ENCODE assay signal across 9 mouse cellular contexts in genomic region chr14:76819690-76820089, GRCm38 (mm10).
A peak's percentile ranks its signal among the peaks of the same experiment; 100 is the strongest.
DNase-seq lines count a peak whose midpoint lies in the region; ATAC-seq and TF ChIP-seq lines count a peak whose summit lies in the region.
"Had no signal": no experiment of that assay in that cellular context is flagged by ENCODE, and none has a peak within 500 bp of the region (broad histone marks: within the 10 kb centered on the region; RNA-seq: fewer than 3 reads in every experiment).

No protein-coding gene starts in this region.

- no peaks in the 10 kb centered on the region for H3K9me3 ChIP-seq in hindbrain, embryonic 10.5 days
- no peaks in the 10 kb centered on the region for H3K9me3 ChIP-seq in hindbrain, embryonic 12.5 days (replicated peaks)
- no peaks in the 10 kb centered on the region for H3K9me3 ChIP-seq in forebrain, postnatal 0 days (ENCODE audit: low read length)
- H3K9me3 ChIP-seq: neural tube, embryonic 12.5 days had no signal

- H3K36me3 ChIP-seq in hindbrain, embryonic 10.5 days, result no peaks in the 10 kb centered on the region
- no peaks in the 10 kb centered on the region for H3K36me3 ChIP-seq in hindbrain, embryonic 12.5 days
- H3K36me3 ChIP-seq in forebrain, postnatal 0 days (ENCODE audit: insufficient read depth), result no peaks in the 10 kb centered on the region
- H3K36me3 ChIP-seq: neural tube, embryonic 12.5 days had no signal

- H3K4me1 ChIP-seq in hindbrain, embryonic 10.5 days (replicated peaks), result peaks cover 35% of the 10 kb centered on the region
- H3K4me1 ChIP-seq in hindbrain, embryonic 12.5 days, result peaks cover 7% of the 10 kb centered on the region; the same call in 1 of the 2 replicates
- no peaks in the 10 kb centered on the region for H3K4me1 ChIP-seq in forebrain, postnatal 0 days (ENCODE audit: insufficient read depth)

- no peak overlapping the region for H3K4me3 ChIP-seq in hindbrain, embryonic 10.5 days
- no peak overlapping the region for H3K4me3 ChIP-seq in hindbrain, embryonic 12.5 days
- H3K4me3 ChIP-seq in forebrain, postnatal 0 days (ENCODE audit: low read depth, low read length), result no peak overlapping the region
- H3K4me3 ChIP-seq in layer of hippocampus, adult 2 months, result no peak overlapping the region
- H3K4me3 ChIP-seq: neural tube, embryonic 12.5 days had no signal

- intact Hi-C loops in heart, postnatal 10 days (cut with DNase I), result loop anchor here (2.0 to 5.0 kb wide), 3 partner anchors 38 to 312 kb away; no protein-coding TSS in a partner anchor

- peak overlapping the region; percentile 25 for H3K27ac ChIP-seq in hindbrain, embryonic 10.5 days
- no peak overlapping the region for H3K27ac ChIP-seq in hindbrain, embryonic 12.5 days
- no peak overlapping the region for H3K27ac ChIP-seq in forebrain, postnatal 0 days (ENCODE audit: low read depth, low read length)
- H3K27ac ChIP-seq in layer of hippocampus, adult 2 months, result peak overlapping the region; percentile 89
- H3K27ac ChIP-seq: neural tube, embryonic 12.5 days had no signal

- DNase-seq in hindbrain, embryonic 10.5 days (ENCODE audit: low spot score), result no peak
- DNase-seq in forebrain, postnatal 0 days, result peak; percentile 45
- DNase-seq in heart, postnatal 10 days, result peak; percentile 91 to 94
- DNase-seq in layer of hippocampus, adult 2 months (ENCODE audit: low spot score in 2 of 2), result peak; percentile 69 to 77
- DNase-seq in lung, postnatal 10 days, result peak; percentile 92
- peak; percentile 94 for DNase-seq in skeletal muscle tissue, adult 2 months (ENCODE audit: low read depth, low spot score)
- no peak for DNase-seq in c-Kit-positive CD71-positive TER-119-positive erythroid progenitor cells, embryonic 14.5 days (ENCODE audit: low spot score)

- H3K27me3 ChIP-seq in hindbrain, embryonic 10.5 days (ENCODE audit: insufficient read depth, poor library complexity, severe bottlenecking), result no peaks in the 10 kb centered on the region
- H3K27me3 ChIP-seq in hindbrain, embryonic 12.5 days, result no peaks in the 10 kb centered on the region
- H3K27me3 ChIP-seq in forebrain, postnatal 0 days (ENCODE audit: insufficient read depth, low read length), result no peaks in the 10 kb centered on the region
- H3K27me3 ChIP-seq: neural tube, embryonic 12.5 days had no signal

- no peak overlapping the region for H3K9ac ChIP-seq in hindbrain, embryonic 12.5 days
- no peak overlapping the region for H3K9ac ChIP-seq in forebrain, postnatal 0 days
- H3K9ac ChIP-seq: neural tube, embryonic 12.5 days had no signal

- WGBS in hindbrain, embryonic 10.5 days, result 46% methylated on average over 8 of the region's 8 CpGs
- WGBS in hindbrain, embryonic 12.5 days, result 35% methylated on average over 8 of the region's 8 CpGs
- 10% methylated on average over 8 of the region's 8 CpGs for WGBS in forebrain, postnatal 0 days

- no peak overlapping the region for H3K4me2 ChIP-seq in hindbrain, embryonic 12.5 days (replicated peaks)
- H3K4me2 ChIP-seq in forebrain, postnatal 0 days (ENCODE audit: low read depth), result no peak overlapping the region
- H3K4me2 ChIP-seq: neural tube, embryonic 12.5 days had no signal

- no peak for TF ChIP-seq CTCF in forebrain, postnatal 0 days (IDR thresholded peaks at IDR 0.05; ENCODE audit: low read depth)
- 0 out of 2 replicates have a peak, but pooled peaks have one; percentile 7 for TF ChIP-seq CTCF in layer of hippocampus, adult 2 months (conservative IDR thresholded peaks at IDR 0.05)

- no peak for ATAC-seq in hindbrain, embryonic 12.5 days (ENCODE audit: low FRiP score)
- peak; percentile 43 for ATAC-seq in forebrain, postnatal 0 days

Comparison
In these comparisons a context has a peak if more than half of its experiments do, and no peak if none do; other contexts are left out.
1. H3K27ac ChIP-seq: peak in hindbrain, embryonic 10.5 days (single experiment) and layer of hippocampus, adult 2 months (single experiment); none in hindbrain, embryonic 12.5 days (single experiment) and forebrain, postnatal 0 days (single experiment).
2. DNase-seq: peak in forebrain, postnatal 0 days (single experiment), heart, postnatal 10 days (2 of 2), layer of hippocampus, adult 2 months (2 of 2), lung, postnatal 10 days (single experiment) and skeletal muscle tissue, adult 2 months (single experiment); none in hindbrain, embryonic 10.5 days (single experiment) and c-Kit-positive CD71-positive TER-119-positive erythroid progenitor cells, embryonic 14.5 days (single experiment).